ENCODE assay signal across 11 mouse cellular contexts in genomic region chr14:68196762-68197469, GRCm38 (mm10).
A peak's percentile ranks its signal among the peaks of the same experiment; 100 is the strongest.
DNase-seq lines count a peak whose midpoint lies in the region; ATAC-seq and TF ChIP-seq lines count a peak whose summit lies in the region.
"Had no signal": no experiment of that assay in that cellular context is flagged by ENCODE, and none has a peak within 500 bp of the region (broad histone marks: within the 10 kb centered on the region; RNA-seq: fewer than 3 reads in every experiment).

No protein-coding gene starts in this region.

- DNase-seq in heart, postnatal 14 days: no peak
- DNase-seq in embryo, embryonic 11 days: peak; percentile 56
- DNase-seq in midbrain, embryonic 14.5 days: peak; percentile 57
- DNase-seq in frontal cortex, postnatal 36 days (ENCODE audit: low spot score in 2 of 2): no peak
- DNase-seq in layer of hippocampus, adult 2 months (ENCODE audit: low spot score in 2 of 2): no peak
- DNase-seq in left cerebral cortex, adult 8-10 months (ENCODE audit: low spot score in 2 of 2): no peak
- DNase-seq: B cell, adult 2 months; kidney, postnatal 14 days; liver, embryonic 13.5 days had no signal

- ATAC-seq in heart, embryonic 13.5 days (ENCODE audit: extremely low read depth, insufficient number of reproducible peaks, low FRiP score, low TSS enrichment): no peak
- peak; percentile 17; the same call in 1 of the 2 replicates for ATAC-seq in hindbrain, embryonic 12.5 days (ENCODE audit: low FRiP score)
- ATAC-seq in midbrain, embryonic 14.5 days (ENCODE audit: low FRiP score, low TSS enrichment): peak; percentile 48; the same call in 1 of the 2 replicates

- peak overlapping the region; percentile 38 for H3K4me2 ChIP-seq in heart, embryonic 13.5 days
- peak overlapping the region; percentile 31 for H3K4me2 ChIP-seq in hindbrain, embryonic 12.5 days (replicated peaks)
- H3K4me2 ChIP-seq in midbrain, embryonic 14.5 days (ENCODE audit: low read length): peak overlapping the region; percentile 36
- H3K4me2 ChIP-seq: liver, embryonic 13.5 days had no signal

- TF ChIP-seq CTCF in layer of hippocampus, adult 2 months (conservative IDR thresholded peaks at IDR 0.05): no peak

- no peak overlapping the region for H3K4me3 ChIP-seq in heart, embryonic 13.5 days
- no peak overlapping the region for H3K4me3 ChIP-seq in hindbrain, embryonic 12.5 days
- no peak overlapping the region for H3K4me3 ChIP-seq in midbrain, embryonic 14.5 days (replicated peaks; ENCODE audit: low read depth, low read length)
- no peak overlapping the region for H3K4me3 ChIP-seq in layer of hippocampus, adult 2 months
- H3K4me3 ChIP-seq: liver, embryonic 13.5 days had no signal

- 35% methylated on average over 9 of the region's 9 CpGs for WGBS in heart, embryonic 13.5 days
- WGBS in hindbrain, embryonic 12.5 days: 29% methylated on average over 9 of the region's 9 CpGs
- 26% methylated on average over 9 of the region's 9 CpGs for WGBS in midbrain, embryonic 14.5 days

- no peak overlapping the region for H3K27ac ChIP-seq in heart, embryonic 13.5 days (replicated peaks)
- H3K27ac ChIP-seq in hindbrain, embryonic 12.5 days: peak overlapping the region; percentile 78
- H3K27ac ChIP-seq in midbrain, embryonic 14.5 days (replicated peaks; ENCODE audit: low read depth, low read length): peak overlapping the region; percentile 67
- H3K27ac ChIP-seq in layer of hippocampus, adult 2 months: no peak overlapping the region
- H3K27ac ChIP-seq: liver, embryonic 13.5 days had no signal

- no peaks in the 10 kb centered on the region for H3K36me3 ChIP-seq in heart, embryonic 13.5 days
- H3K36me3 ChIP-seq in hindbrain, embryonic 12.5 days: no peaks in the 10 kb centered on the region
- no peaks in the 10 kb centered on the region for H3K36me3 ChIP-seq in midbrain, embryonic 14.5 days (ENCODE audit: control insufficient read depth, insufficient read depth, low read length)
- H3K36me3 ChIP-seq: liver, embryonic 13.5 days had no signal

- H3K4me1 ChIP-seq in heart, embryonic 13.5 days: 0 out of 2 replicates have a peak, but pooled peaks cover 4% of the 10 kb centered on the region
- H3K4me1 ChIP-seq in hindbrain, embryonic 12.5 days: peaks cover 26% of the 10 kb centered on the region
- peaks cover 23% of the 10 kb centered on the region for H3K4me1 ChIP-seq in midbrain, embryonic 14.5 days (ENCODE audit: control insufficient read depth, insufficient read depth, low read length)
- H3K4me1 ChIP-seq: liver, embryonic 13.5 days had no signal

- peak overlapping the region; percentile 10; the same call in 1 of the 2 replicates for H3K9ac ChIP-seq in heart, embryonic 13.5 days
- H3K9ac ChIP-seq in hindbrain, embryonic 12.5 days: 0 out of 2 replicates have a peak overlapping the region, but pooled peaks have one; percentile 23
- no peak overlapping the region for H3K9ac ChIP-seq in midbrain, embryonic 14.5 days (replicated peaks; ENCODE audit: low read length)
- H3K9ac ChIP-seq: liver, embryonic 13.5 days had no signal

- H3K9me3 ChIP-seq in heart, embryonic 13.5 days: no peaks in the 10 kb centered on the region
- no peaks in the 10 kb centered on the region for H3K9me3 ChIP-seq in hindbrain, embryonic 12.5 days (replicated peaks)
- H3K9me3 ChIP-seq in midbrain, embryonic 14.5 days (ENCODE audit: control insufficient read depth, low read length): no peaks in the 10 kb centered on the region
- H3K9me3 ChIP-seq: liver, embryonic 13.5 days had no signal

- H3K27me3 ChIP-seq in heart, embryonic 13.5 days (replicated peaks): peaks cover 17% of the 10 kb centered on the region
- H3K27me3 ChIP-seq in hindbrain, embryonic 12.5 days: no peaks in the 10 kb centered on the region
- no peaks in the 10 kb centered on the region for H3K27me3 ChIP-seq in midbrain, embryonic 14.5 days (ENCODE audit: control insufficient read depth, insufficient read depth, low read length)
- H3K27me3 ChIP-seq: liver, embryonic 13.5 days had no signal

- intact Hi-C loops in heart, postnatal 14 days (cut with DNase I): no loop called here

Comparison
In these comparisons a context has a peak if more than half of its experiments do, and no peak if none do; other contexts are left out.
1. H3K27ac ChIP-seq: peak in hindbrain, embryonic 12.5 days (single experiment) and midbrain, embryonic 14.5 days (single experiment); none in heart, embryonic 13.5 days (single experiment) and layer of hippocampus, adult 2 months (single experiment).
2. DNase-seq: peak in embryo, embryonic 11 days (single experiment) and midbrain, embryonic 14.5 days (single experiment); none in heart, postnatal 14 days (0 of 2), frontal cortex, postnatal 36 days (0 of 2), layer of hippocampus, adult 2 months (0 of 2) and left cerebral cortex, adult 8-10 months (0 of 2).
3. Peak in every context shown above with its lines, with median percentiles within 50 percentile points of each other: H3K4me2 ChIP-seq.